Mouse (Mus musculus): Measurements from ENCODE around the gene Tmem30b. TPM values are rescaled to one million over a fixed set of nuclear protein-coding genes. Genes with fewer than 3 reads are reported as not detected.

Gene Tmem30b
- polyA plus RNA-seq, 1 experiment: not detected

GRCm38 (mm10) chr12:73585241-73585801 is 39.1 kb upstream of the Tmem30b start:
- H3K27me3 ChIP-seq (ENCODE audit: control insufficient read depth, insufficient read depth, insufficient read length): peaks cover 53% of the 10 kb centered on the region
- H3K4me3 ChIP-seq: no peak overlapping the region
- peak overlapping the region; percentile 58 for H3K4me2 ChIP-seq (ENCODE audit: low read depth)
- H3K36me3 ChIP-seq (ENCODE audit: control insufficient read depth, insufficient read depth): no peaks in the 10 kb centered on the region
- H3ac ChIP-seq (ENCODE audit: control insufficient read depth, insufficient read length): no peak overlapping the region
- TF ChIP-seq MYOD1 (IDR thresholded peaks at IDR 0.05; ENCODE audit: control insufficient read depth in 1 of 3, insufficient read length in 2 of 3, low read depth in 2 of 3) (no peak), USF1 (IDR thresholded peaks at IDR 0.05; ENCODE audit: low read depth) (no peak), CEBPB (IDR thresholded peaks at IDR 0.05; ENCODE audit: insufficient read depth, poor library complexity, severe bottlenecking) (no peak), MAX (IDR thresholded peaks at IDR 0.05; ENCODE audit: low read depth) (no peak), POLR2A (IDR thresholded peaks at IDR 0.05; ENCODE audit: insufficient read length, low read depth) (no peak), E2F4 (IDR thresholded peaks at IDR 0.05; ENCODE audit: insufficient read depth) (no peak), TCF3 (IDR thresholded peaks at IDR 0.05; ENCODE audit: insufficient read length, low read depth) (no peak), MYOG (IDR thresholded peaks at IDR 0.05; ENCODE audit: control insufficient read depth in 1 of 3, insufficient read depth in 1 of 3, insufficient read length in 2 of 3, low read depth in 2 of 3) (no peak)
- H3K79me2 ChIP-seq (ENCODE audit: control insufficient read depth, insufficient read depth): no peaks in the 10 kb centered on the region

GRCm38 (mm10) chr12:73584610-73585240 is 38.5 kb upstream of the Tmem30b start, which contains the start of gene Prkch:
Prkch (plus strand) TSS chr12:73584796.
- no peak for TF ChIP-seq E2F4 (IDR thresholded peaks at IDR 0.05; ENCODE audit: insufficient read depth)
- TF ChIP-seq TCF3 (IDR thresholded peaks at IDR 0.05; ENCODE audit: insufficient read length, low read depth): no peak
- TF ChIP-seq SRF (IDR thresholded peaks at IDR 0.05; ENCODE audit: control insufficient read depth, insufficient read length, low read depth): no peak
- TF ChIP-seq USF1 (IDR thresholded peaks at IDR 0.05; ENCODE audit: low read depth): no peak
- TF ChIP-seq POLR2A (IDR thresholded peaks at IDR 0.05; ENCODE audit: insufficient read length, low read depth): no peak
- no peak for TF ChIP-seq REST (IDR thresholded peaks at IDR 0.05; ENCODE audit: insufficient read depth, insufficient read length)
- TF ChIP-seq MYOG (IDR thresholded peaks at IDR 0.05; ENCODE audit: control insufficient read depth in 1 of 3, insufficient read depth in 1 of 3, insufficient read length in 2 of 3, low read depth in 2 of 3): no peak
- no peak for TF ChIP-seq MYOD1 (IDR thresholded peaks at IDR 0.05; ENCODE audit: control insufficient read depth in 1 of 3, insufficient read length in 2 of 3, low read depth in 2 of 3)
- TF ChIP-seq TCF12 (IDR thresholded peaks at IDR 0.05; ENCODE audit: insufficient read depth, poor library complexity, severe bottlenecking): no peak
- no peak for TF ChIP-seq MAX (IDR thresholded peaks at IDR 0.05; ENCODE audit: low read depth)
- no peak for TF ChIP-seq CEBPB (IDR thresholded peaks at IDR 0.05; ENCODE audit: insufficient read depth, poor library complexity, severe bottlenecking)
- no peak for TF ChIP-seq POLR2AphosphoS2 (IDR thresholded peaks at IDR 0.05; ENCODE audit: insufficient read length, low read depth)
- H3K79me2 ChIP-seq (ENCODE audit: control insufficient read depth, insufficient read depth): no peaks in the 10 kb centered on the region
- peak within 1 kb of the TSS; percentile 58 for H3K4me2 ChIP-seq (ENCODE audit: low read depth)
- no peaks in the 10 kb centered on the region for H3K36me3 ChIP-seq (ENCODE audit: control insufficient read depth, insufficient read depth)
- peaks cover 59% of the 10 kb centered on the region for H3K27me3 ChIP-seq (ENCODE audit: control insufficient read depth, insufficient read depth, insufficient read length)
- no peak within 1 kb of the TSS for H3ac ChIP-seq (ENCODE audit: control insufficient read depth, insufficient read length)
- no peak within 1 kb of the TSS for H3K4me3 ChIP-seq

- Histone ChIP-seq H3K27me3 (ENCODE audit: control insufficient read depth, insufficient read depth, insufficient read length) (peaks cover 65% of the 10 kb centered on the region), H3K4me2 (ENCODE audit: low read depth) (peak overlapping the region; percentile 58), H3K79me2 (ENCODE audit: control insufficient read depth, insufficient read depth) (no peaks in the 10 kb centered on the region), H3ac (ENCODE audit: control insufficient read depth, insufficient read length) (no peak overlapping the region), H3K36me3 (ENCODE audit: control insufficient read depth, insufficient read depth) (no peaks in the 10 kb centered on the region), H3K4me3 (no peak overlapping the region)
- no peak for TF ChIP-seq USF1 (IDR thresholded peaks at IDR 0.05; ENCODE audit: low read depth)
These were observed 37.8 kb upstream of the Tmem30b start for GRCm38 (mm10) chr12:73583813-73584609.

- Histone ChIP-seq H3K36me3 (ENCODE audit: control insufficient read depth, insufficient read depth) (no peaks in the 10 kb centered on the region), H3K79me2 (ENCODE audit: control insufficient read depth, insufficient read depth) (no peaks in the 10 kb centered on the region), H3K4me3 (no peak overlapping the region), H3K4me2 (ENCODE audit: low read depth) (no peak overlapping the region), H3K27me3 (ENCODE audit: control insufficient read depth, insufficient read depth, insufficient read length) (peaks cover 65% of the 10 kb centered on the region), H3ac (ENCODE audit: control insufficient read depth, insufficient read length) (no peak overlapping the region)
- TF ChIP-seq MYOD1 (IDR thresholded peaks at IDR 0.05; ENCODE audit: control insufficient read depth in 1 of 3, insufficient read length in 2 of 3, low read depth in 2 of 3): no peak
- no peak for TF ChIP-seq CEBPB (IDR thresholded peaks at IDR 0.05; ENCODE audit: insufficient read depth, poor library complexity, severe bottlenecking)
- no peak for TF ChIP-seq SRF (IDR thresholded peaks at IDR 0.05; ENCODE audit: control insufficient read depth, insufficient read length, low read depth)
- TF ChIP-seq USF1 (IDR thresholded peaks at IDR 0.05; ENCODE audit: low read depth): no peak
These were observed 37.1 kb upstream of the Tmem30b start for GRCm38 (mm10) chr12:73583318-73583717.

GRCm38 (mm10) chr12:73580811-73581210 is 34.6 kb upstream of the Tmem30b start:
- no peak overlapping the region for H3K4me2 ChIP-seq (ENCODE audit: low read depth)
- H3K4me3 ChIP-seq: no peak overlapping the region
- H3K79me2 ChIP-seq (ENCODE audit: control insufficient read depth, insufficient read depth): no peaks in the 10 kb centered on the region
- H3ac ChIP-seq (ENCODE audit: control insufficient read depth, insufficient read length): no peak overlapping the region
- H3K27me3 ChIP-seq (ENCODE audit: control insufficient read depth, insufficient read depth, insufficient read length): peaks cover 75% of the 10 kb centered on the region
- no peak for TF ChIP-seq REST (IDR thresholded peaks at IDR 0.05; ENCODE audit: insufficient read depth, insufficient read length)
- TF ChIP-seq USF1 (IDR thresholded peaks at IDR 0.05; ENCODE audit: low read depth): no peak
- TF ChIP-seq E2F4 (IDR thresholded peaks at IDR 0.05; ENCODE audit: insufficient read depth): no peak
- no peak for TF ChIP-seq CEBPB (IDR thresholded peaks at IDR 0.05; ENCODE audit: insufficient read depth, poor library complexity, severe bottlenecking)
- TF ChIP-seq POLR2A (IDR thresholded peaks at IDR 0.05; ENCODE audit: insufficient read length, low read depth): no peak
- TF ChIP-seq TCF3 (IDR thresholded peaks at IDR 0.05; ENCODE audit: insufficient read length, low read depth): no peak
- TF ChIP-seq MYOD1 (IDR thresholded peaks at IDR 0.05; ENCODE audit: control insufficient read depth in 1 of 3, insufficient read length in 2 of 3, low read depth in 2 of 3): no peak
- TF ChIP-seq TCF12 (IDR thresholded peaks at IDR 0.05; ENCODE audit: insufficient read depth, poor library complexity, severe bottlenecking): no peak
- TF ChIP-seq SRF (IDR thresholded peaks at IDR 0.05; ENCODE audit: control insufficient read depth, insufficient read length, low read depth): no peak
- TF ChIP-seq POLR2AphosphoS2 (IDR thresholded peaks at IDR 0.05; ENCODE audit: insufficient read length, low read depth): no peak
- TF ChIP-seq MYOG (IDR thresholded peaks at IDR 0.05; ENCODE audit: control insufficient read depth in 1 of 3, insufficient read depth in 1 of 3, insufficient read length in 2 of 3, low read depth in 2 of 3): no peak
- no peak for TF ChIP-seq MAX (IDR thresholded peaks at IDR 0.05; ENCODE audit: low read depth)
- H3K36me3 ChIP-seq (ENCODE audit: control insufficient read depth, insufficient read depth): no peaks in the 10 kb centered on the region

Measured in myocyte (in vitro differentiated cells).